Mouse (Mus musculus) heart, embryonic 11.5 days (tissue): ENCODE data around the gene Tctex1d2. TPM values are rescaled to one million over a fixed set of nuclear protein-coding genes. Genes with fewer than 3 reads are reported as not detected.

Source experiments
- ATAC-seq: fragments of 200-750 bp; cut with Nextera tagmentation; replicated peaks from 2 replicates; pipeline ENCODE4 v1.8.0; 2017; ENCODE audit warnings: moderate library complexity; ENCODE audit not compliant: insufficient number of reproducible peaks, low FRiP score, low TSS enrichment
- H3K27ac ChIP-seq: fragments of 300-500 bp; sonication (generic); 2 replicates; pipeline ENCODE4 v1.5.1; 2014; ENCODE audit warnings: mild to moderate bottlenecking, low read depth, low read length
- H3K27me3 ChIP-seq: fragments of 300-500 bp; sonication (generic); 2 replicates; pipeline ENCODE4 v1.6.1; 2014; ENCODE audit warnings: mild to moderate bottlenecking, low read length, mixed read lengths; ENCODE audit not compliant: control insufficient read depth, insufficient read depth
- H3K36me3 ChIP-seq: fragments of 300-500 bp; sonication (generic); 2 replicates; pipeline ENCODE4 v1.6.1; 2014; ENCODE audit warnings: mild to moderate bottlenecking, low read length, moderate library complexity, mixed read lengths; ENCODE audit not compliant: control insufficient read depth, insufficient read depth
- H3K4me1 ChIP-seq: fragments of 300-500 bp; sonication (generic); 2 replicates; pipeline ENCODE4 v1.6.1; 2014; ENCODE audit warnings: low read length; ENCODE audit not compliant: control insufficient read depth, insufficient read depth
- H3K4me2 ChIP-seq: fragments of 300-500 bp; sonication (generic); 2 replicates; pipeline ENCODE4 v1.6.1; 2014; ENCODE audit warnings: mild to moderate bottlenecking, moderate library complexity
- H3K4me3 ChIP-seq: fragments of 300-500 bp; sonication (generic); 2 replicates; pipeline ENCODE4 v1.5.1; 2014; ENCODE audit warnings: low read depth, low read length
- H3K9ac ChIP-seq: fragments of 300-500 bp; sonication (generic); 2 replicates; pipeline ENCODE4 v1.6.1; 2014; ENCODE audit warnings: mild to moderate bottlenecking, low read depth, low read length, moderate library complexity
- H3K9me3 ChIP-seq: fragments of 300-500 bp; sonication (generic); replicated peaks from 2 replicates; pipeline ENCODE4 v1.6.1; 2016; ENCODE audit warnings: low read length; ENCODE audit not compliant: control insufficient read depth
- WGBS: fragments of 180-500 bp; shearing (Covaris S2); extraction: QIAGEN DNeasy Blood & Tissue Kit; methylation state at CpG from one replicate; pipeline ENCODE4 v1.1.7; 2014; ENCODE audit not compliant: insufficient replicate concordance; 5-methylcytosine and 5-hydroxymethylcytosine counted together
- polyA plus RNA-seq: library from polyadenylated mRNA; unstranded; fragments of >200 nt; fragmentation: Nextera tagmentation; extraction: Ambion mirVana; gene quantifications from 2 replicates; pipeline ENCODE4 v1.2.1, GENCODE M21; 2014

Gene Tctex1d2
- polyA plus RNA-seq, 1 experiment from 2014 or later = 26.0 TPM

- 63% methylated on average over 6 of the region's 6 CpGs for WGBS
Observed at GRCm38 (mm10) chr16:32395679-32396540, 23.6 kb upstream of the Tctex1d2 start.

GRCm38 (mm10) chr16:32396541-32396835 is 23.0 kb upstream of the Tctex1d2 start:
- 62% methylated on average over 3 of the region's 3 CpGs for WGBS
- Histone ChIP-seq H3K9me3 (no peaks in the 10 kb centered on the region), H3K36me3 (peaks cover 3% of the 10 kb centered on the region), H3K4me3 (no peak overlapping the region), H3K27ac (no peak overlapping the region), H3K4me1 (no peaks in the 10 kb centered on the region), H3K27me3 (no peaks in the 10 kb centered on the region), H3K9ac (no peak overlapping the region), H3K4me2 (no peak overlapping the region)
- no peak for ATAC-seq

More at GRCm38 (mm10) chr16:32395679-32396540, 23.6 kb upstream of the Tctex1d2 start:
- no peaks in the 10 kb centered on the region for H3K27me3 ChIP-seq
- no peak overlapping the region for H3K4me2 ChIP-seq
- H3K9ac ChIP-seq = no peak overlapping the region
- no peaks in the 10 kb centered on the region for H3K4me1 ChIP-seq
- H3K36me3 ChIP-seq = peaks cover 8% of the 10 kb centered on the region
- ATAC-seq = no peak
- no peaks in the 10 kb centered on the region for H3K9me3 ChIP-seq
- no peak overlapping the region for H3K4me3 ChIP-seq
- peak overlapping the region; percentile 38; the same call in 1 of the 2 replicates for H3K27ac ChIP-seq

DNA sequence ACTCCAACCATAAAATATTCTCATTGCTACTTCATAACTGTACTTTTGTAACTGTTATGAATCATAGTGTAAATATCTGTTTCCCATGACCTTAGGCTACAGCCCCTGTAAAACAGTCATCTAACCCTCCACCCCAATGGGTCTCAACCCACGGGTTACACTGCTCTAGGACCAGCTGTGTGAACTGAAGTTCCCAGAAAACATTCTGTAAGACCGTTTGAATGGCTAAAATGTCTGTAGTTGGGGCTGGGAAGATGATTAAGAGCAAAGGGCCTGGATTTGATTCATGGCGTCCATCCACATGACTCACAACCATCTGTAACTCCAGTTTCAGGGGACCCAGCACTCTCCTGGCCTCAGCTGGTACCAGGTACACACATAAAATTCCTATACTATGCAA is 21.3 kb upstream of the Tctex1d2 start:
- WGBS = 68% methylated on average over 3 of the region's 3 CpGs
- H3K4me3 ChIP-seq = no peak overlapping the region
- H3K27me3 ChIP-seq = no peaks in the 10 kb centered on the region
- peaks cover under 1% of the 10 kb centered on the region; the same call in 1 of the 2 replicates for H3K36me3 ChIP-seq
- no peak overlapping the region for H3K4me2 ChIP-seq
- ATAC-seq = no peak
- no peaks in the 10 kb centered on the region for H3K9me3 ChIP-seq
- H3K27ac ChIP-seq = no peak overlapping the region
- H3K9ac ChIP-seq = no peak overlapping the region
- no peaks in the 10 kb centered on the region for H3K4me1 ChIP-seq

DNA sequence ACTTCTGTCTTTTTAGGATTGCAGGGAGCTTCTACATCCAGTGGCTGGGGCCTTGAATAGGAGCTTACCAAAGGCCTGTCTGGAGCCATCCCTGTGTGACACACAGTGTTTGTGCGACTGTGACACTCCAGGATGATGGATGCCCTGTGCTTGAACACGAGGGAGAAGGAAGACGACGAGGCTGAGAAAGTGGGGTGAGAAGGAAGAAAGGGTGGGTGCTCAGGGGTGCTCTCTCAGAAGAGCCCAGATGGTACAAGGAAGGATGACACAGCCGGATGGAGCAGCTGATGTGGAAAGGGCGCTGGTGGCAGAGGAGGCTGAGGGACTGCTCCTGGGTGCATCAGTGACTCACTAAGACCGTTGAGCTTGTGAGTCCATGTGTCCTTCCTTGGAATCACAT is 19.2 kb upstream of the Tctex1d2 start, which contains the start of gene Tm4sf19:
Gene Tm4sf19 (plus strand): TSS at position 240 of the 400 bp plus-strand sequence.
- Histone ChIP-seq H3K36me3 (no peaks in the 10 kb centered on the region), H3K27me3 (no peaks in the 10 kb centered on the region), H3K9me3 (no peaks in the 10 kb centered on the region), H3K4me3 (no peak within 1 kb of the TSS), H3K4me1 (no peaks in the 10 kb centered on the region), H3K4me2 (no peak within 1 kb of the TSS), H3K9ac (no peak within 1 kb of the TSS), H3K27ac (no peak within 1 kb of the TSS)
- no peak for ATAC-seq
- WGBS = 74% methylated on average over 7 of the region's 7 CpGs

DNA sequence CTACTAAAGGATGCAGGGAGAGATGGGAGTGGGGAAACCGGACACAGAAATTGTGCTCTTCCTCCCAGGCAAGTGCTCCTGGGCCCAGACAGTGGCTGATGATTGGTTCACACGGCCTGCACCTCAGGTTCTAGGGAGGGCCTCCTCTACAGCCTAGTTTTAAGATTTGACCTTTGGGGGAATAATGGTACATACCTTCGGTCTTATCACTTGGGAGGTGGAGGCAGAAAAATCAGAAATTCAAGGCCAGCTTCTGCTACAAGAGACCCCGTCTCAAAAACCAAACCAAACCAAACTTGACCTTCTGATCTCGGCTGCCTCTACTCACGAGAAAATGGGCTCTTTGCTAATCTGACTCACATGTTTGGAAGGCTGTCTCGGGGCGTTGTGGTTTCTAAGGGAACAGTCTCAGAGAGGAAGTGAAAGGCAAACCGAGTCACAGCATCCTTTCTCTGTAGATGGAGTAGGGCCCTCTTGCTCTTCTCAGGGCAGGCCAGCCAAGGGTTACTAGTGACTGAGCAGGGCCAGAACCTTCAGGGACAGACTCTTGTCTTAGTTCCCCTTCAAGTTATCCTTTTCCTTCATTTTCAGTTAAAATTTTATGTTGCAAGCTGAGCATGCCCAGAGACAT is 18.1 kb upstream of the Tctex1d2 start:
- no peak for ATAC-seq
- Histone ChIP-seq H3K27me3 (no peaks in the 10 kb centered on the region), H3K27ac (no peak overlapping the region), H3K4me2 (no peak overlapping the region), H3K4me1 (no peaks in the 10 kb centered on the region), H3K4me3 (no peak overlapping the region), H3K9me3 (no peaks in the 10 kb centered on the region), H3K9ac (no peak overlapping the region), H3K36me3 (no peaks in the 10 kb centered on the region)
- WGBS = 74% methylated on average over 9 of the region's 9 CpGs

DNA sequence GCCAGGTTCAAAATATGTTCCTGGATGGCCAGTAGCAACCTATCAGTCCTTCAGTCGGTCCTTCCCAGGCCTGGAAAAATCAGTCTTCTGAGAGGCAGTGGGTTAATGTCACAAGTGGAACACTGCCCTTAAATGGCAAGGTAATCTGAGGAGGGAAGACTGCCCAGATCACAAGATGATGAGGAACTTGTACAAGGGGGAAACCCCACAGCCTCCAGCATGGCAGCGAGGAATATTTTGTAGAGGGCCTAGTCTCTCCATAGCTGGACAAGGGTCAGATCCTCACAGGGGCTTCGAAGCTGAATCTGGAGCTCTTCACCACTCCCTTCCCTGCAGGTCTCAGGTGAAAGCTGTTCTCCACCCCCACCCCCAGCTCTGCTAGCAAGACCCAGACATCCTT is 16.7 kb upstream of the Tctex1d2 start:
- Histone ChIP-seq H3K4me1 (no peaks in the 10 kb centered on the region), H3K36me3 (no peaks in the 10 kb centered on the region), H3K27me3 (no peaks in the 10 kb centered on the region), H3K9ac (no peak overlapping the region), H3K27ac (no peak overlapping the region), H3K4me2 (no peak overlapping the region), H3K9me3 (no peaks in the 10 kb centered on the region), H3K4me3 (no peak overlapping the region)
- ATAC-seq = no peak
- 67% methylated on average over 3 of the region's 3 CpGs for WGBS

GRCm38 (mm10) chr16:32405716-32406115 is 13.8 kb upstream of the Tctex1d2 start:
- H3K9me3 ChIP-seq = no peaks in the 10 kb centered on the region
- WGBS = 91% methylated on average over 9 of the region's 9 CpGs
- no peak overlapping the region for H3K4me3 ChIP-seq
- no peaks in the 10 kb centered on the region for H3K36me3 ChIP-seq
- no peaks in the 10 kb centered on the region for H3K27me3 ChIP-seq
- H3K4me1 ChIP-seq = no peaks in the 10 kb centered on the region
- no peak for ATAC-seq
- H3K4me2 ChIP-seq = no peak overlapping the region
- no peak overlapping the region for H3K27ac ChIP-seq
- no peak overlapping the region for H3K9ac ChIP-seq

DNA sequence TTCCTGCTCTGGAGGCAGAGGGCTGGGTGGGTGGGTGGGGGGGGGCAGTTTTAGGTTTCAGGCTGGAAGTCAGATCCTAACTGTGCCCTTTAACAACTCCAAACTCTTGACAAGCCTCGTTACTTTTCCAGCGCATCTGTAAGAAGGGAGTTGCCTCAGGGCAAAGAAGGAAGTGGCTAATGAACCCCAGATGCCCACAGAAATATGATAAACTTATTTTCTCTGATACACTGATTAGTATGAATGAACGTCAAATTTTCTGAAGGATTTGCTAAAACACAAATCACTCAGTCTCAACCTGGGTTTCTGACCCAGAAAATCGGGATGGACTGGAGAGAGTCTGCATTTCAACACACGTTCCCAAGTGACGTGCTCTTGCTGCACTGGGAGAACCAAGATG is 12.8 kb upstream of the Tctex1d2 start:
- Histone ChIP-seq H3K36me3 (no peaks in the 10 kb centered on the region), H3K27ac (no peak overlapping the region), H3K27me3 (no peaks in the 10 kb centered on the region), H3K9me3 (no peaks in the 10 kb centered on the region), H3K9ac (no peak overlapping the region), H3K4me2 (no peak overlapping the region), H3K4me1 (no peaks in the 10 kb centered on the region), H3K4me3 (no peak overlapping the region)
- 69% methylated on average over 6 of the region's 6 CpGs for WGBS
- no peak for ATAC-seq
